Mouse (Mus musculus): ENCODE data around the gene Dennd1a.

- TF ChIP-seq CTCF (conservative IDR thresholded peaks at IDR 0.05; ENCODE audit: low read length) (no peak), POU5F1 (IDR thresholded peaks at IDR 0.05; ENCODE audit: borderline replicate concordance, low read length) (no peak)
Observed at GRCm38 (mm10) chr2:37974201-37974600, 313.0 kb downstream of the Dennd1a start.
